Mouse (Mus musculus): ENCODE measurements around the gene Dop1b.
A peak's percentile ranks its signal among the peaks of the same experiment; 100 is the strongest.
"Not testable (repeated sequence)": the region's sequence is repeated elsewhere in the genome, so short reads cannot be mapped to it uniquely, and the experiment has no call there.

Gene Dop1b

GRCm38 (mm10) chr16:93798623-93799022, 86.9 kb downstream of the Dop1b start:
- no peak for DNase-seq

GRCm38 (mm10) chr16:93799071-93799470, 87.4 kb downstream of the Dop1b start:
- no peak for DNase-seq

- no peak for DNase-seq
Measured at GRCm38 (mm10) chr16:93799936-93800335, 88.2 kb downstream of the Dop1b start.

- DNase-seq: no peak
Measured at GRCm38 (mm10) chr16:93807167-93807566, 95.5 kb downstream of the Dop1b start.

- DNase-seq: no peak
Measured at GRCm38 (mm10) chr16:93807961-93808554, 96.4 kb downstream of the Dop1b start.

- peak; percentile 79 for DNase-seq
Measured at GRCm38 (mm10) chr16:93815856-93816736, 104.4 kb downstream of the Dop1b start.

GRCm38 (mm10) chr16:93816861-93817260, 105.2 kb downstream of the Dop1b start:
- DNase-seq: peak; percentile 37

- no peak for DNase-seq
Measured at GRCm38 (mm10) chr16:93817371-93817770, 105.7 kb downstream of the Dop1b start.

- no peak for DNase-seq
Measured at GRCm38 (mm10) chr16:93818691-93819324, 107.1 kb downstream of the Dop1b start.

GRCm38 (mm10) chr16:93819325-93819696, 107.6 kb downstream of the Dop1b start:
- DNase-seq: no peak

GRCm38 (mm10) chr16:93820040-93820439, 108.3 kb downstream of the Dop1b start:
- no peak for DNase-seq

GRCm38 (mm10) chr16:93821706-93822105, 110.0 kb downstream of the Dop1b start:
- no peak for DNase-seq

- not testable (repeated sequence) for DNase-seq
Measured at GRCm38 (mm10) chr16:93822433-93823225, 110.9 kb downstream of the Dop1b start.

- no peak for DNase-seq
Measured at GRCm38 (mm10) chr16:93824799-93825198, 113.1 kb downstream of the Dop1b start.

- no peak for DNase-seq
Measured at GRCm38 (mm10) chr16:93825463-93825862, 113.8 kb downstream of the Dop1b start.

- DNase-seq: no peak
Measured at GRCm38 (mm10) chr16:93826054-93826453, 114.3 kb downstream of the Dop1b start.

- not testable (repeated sequence) for DNase-seq
Measured at GRCm38 (mm10) chr16:93826478-93826877, 114.8 kb downstream of the Dop1b start.

GRCm38 (mm10) chr16:93826909-93827308, 115.2 kb downstream of the Dop1b start:
- DNase-seq: no peak

- DNase-seq: no peak
Measured at GRCm38 (mm10) chr16:93829526-93829925, 117.8 kb downstream of the Dop1b start.

- no peak for DNase-seq
Measured at GRCm38 (mm10) chr16:93830071-93830470, 118.4 kb downstream of the Dop1b start.

- DNase-seq: no peak
Measured at GRCm38 (mm10) chr16:93830916-93831315, 119.2 kb downstream of the Dop1b start.

GRCm38 (mm10) chr16:93831627-93832395, 120.1 kb downstream of the Dop1b start, which contains the start of gene Morc3:
TSS of gene Morc3 (plus strand) at chr16:93832121.
- DNase-seq: peak; percentile 99
